Mouse (Mus musculus): ENCODE measurements at regions not wholly inside any gene's neighbourhood (a gene's known extent, or its start where the extent isn't known, plus 50 kb on each side); places are given as distances from the start of the nearest gene placed in this dataset.
"Not testable (repeated sequence)": the region's sequence is repeated elsewhere in the genome, so short reads cannot be mapped to it uniquely, and the experiment has no call there.

- no peak for DNase-seq (ENCODE audit: low read depth, low spot score)
These were observed 54.4 kb upstream of the Lrpprc start for GRCm38 (mm10) chr17:84844950-84845349.

- DNase-seq (ENCODE audit: low read depth, low spot score) = no peak
These were observed 55.6 kb upstream of the Lrpprc start for GRCm38 (mm10) chr17:84846141-84846540.

GRCm38 (mm10) chr17:84848385-84849030 is 57.9 kb upstream of the Lrpprc start:
- no peak for DNase-seq (ENCODE audit: low read depth, low spot score)

- DNase-seq (ENCODE audit: low read depth, low spot score) = no peak
These were observed 58.4 kb upstream of the Lrpprc start for GRCm38 (mm10) chr17:84849031-84849405.

- no peak for DNase-seq (ENCODE audit: low read depth, low spot score)
These were observed 59.9 kb upstream of the Lrpprc start for GRCm38 (mm10) chr17:84850464-84850863.

- no peak for DNase-seq (ENCODE audit: low read depth, low spot score)
These were observed 60.3 kb upstream of the Lrpprc start for GRCm38 (mm10) chr17:84850893-84851292.

- DNase-seq (ENCODE audit: low read depth, low spot score) = no peak
These were observed 66.4 kb upstream of the Lrpprc start for GRCm38 (mm10) chr17:84856971-84857370.

- no peak for DNase-seq (ENCODE audit: low read depth, low spot score)
These were observed 68.2 kb upstream of the Lrpprc start for GRCm38 (mm10) chr17:84858830-84859229.

GRCm38 (mm10) chr17:84859916-84860315 is 69.3 kb upstream of the Lrpprc start:
- DNase-seq (ENCODE audit: low read depth, low spot score) = no peak

GRCm38 (mm10) chr17:84860835-84861234 is 70.2 kb upstream of the Lrpprc start:
- DNase-seq (ENCODE audit: low read depth, low spot score) = no peak

- not testable (repeated sequence) for DNase-seq (ENCODE audit: low read depth, low spot score)
These were observed 73.6 kb upstream of the Lrpprc start for GRCm38 (mm10) chr17:84864231-84864630.

- DNase-seq (ENCODE audit: low read depth, low spot score) = no peak
These were observed 74.6 kb upstream of the Lrpprc start for GRCm38 (mm10) chr17:84865158-84865557.

GRCm38 (mm10) chr17:84865566-84865965 is 75.0 kb upstream of the Lrpprc start:
- DNase-seq (ENCODE audit: low read depth, low spot score) = no peak

GRCm38 (mm10) chr17:84869074-84869722 is 78.6 kb upstream of the Lrpprc start:
- DNase-seq (ENCODE audit: low read depth, low spot score) = no peak

GRCm38 (mm10) chr17:84873554-84873953 is 83.0 kb upstream of the Lrpprc start:
- no peak for DNase-seq (ENCODE audit: low read depth, low spot score)

- no peak for DNase-seq (ENCODE audit: low read depth, low spot score)
These were observed 82.0 kb upstream of the Ppm1b start for GRCm38 (mm10) chr17:84874494-84874893.

- DNase-seq (ENCODE audit: low read depth, low spot score) = no peak
These were observed 81.5 kb upstream of the Ppm1b start for GRCm38 (mm10) chr17:84875031-84875430.

- DNase-seq (ENCODE audit: low read depth, low spot score) = no peak
These were observed 80.5 kb upstream of the Ppm1b start for GRCm38 (mm10) chr17:84876037-84876436.

- no peak for DNase-seq (ENCODE audit: low read depth, low spot score)
These were observed 79.2 kb upstream of the Ppm1b start for GRCm38 (mm10) chr17:84877176-84877863.

- peak; percentile 71 for DNase-seq (ENCODE audit: low read depth, low spot score)
These were observed 78.7 kb upstream of the Ppm1b start for GRCm38 (mm10) chr17:84877864-84878224.

GRCm38 (mm10) chr17:84878316-84878715 is 78.2 kb upstream of the Ppm1b start:
- DNase-seq (ENCODE audit: low read depth, low spot score) = no peak

GRCm38 (mm10) chr17:84879146-84879545 is 77.4 kb upstream of the Ppm1b start:
- no peak for DNase-seq (ENCODE audit: low read depth, low spot score)

GRCm38 (mm10) chr17:84880946-84881345 is 75.6 kb upstream of the Ppm1b start:
- no peak for DNase-seq (ENCODE audit: low read depth, low spot score)
